Mouse (Mus musculus) midbrain, embryonic 13.5 days (tissue): ENCODE results near the gene Ptprj. TPM values are rescaled to one million over a fixed set of nuclear protein-coding genes. Genes with fewer than 3 reads are reported as not detected.

Experiments
- ATAC-seq: fragments of 200-750 bp; cut with Nextera tagmentation; 2 replicates; pipeline ENCODE4 v1.8.0; 2017; ENCODE audit warnings: mild to moderate bottlenecking, moderate TSS enrichment, moderate library complexity
- H3K27ac ChIP-seq: fragments of 300-500 bp; sonication (generic); 2 replicates; pipeline ENCODE4 v1.5.1; 2015; ENCODE audit warnings: inconsistent platforms, mild to moderate bottlenecking, moderate library complexity
- H3K27me3 ChIP-seq: fragments of 300-500 bp; sonication (generic); 2 replicates; pipeline ENCODE4 v1.6.1; 2015; ENCODE audit warnings: mild to moderate bottlenecking, inconsistent platforms
- H3K36me3 ChIP-seq: fragments of 300-500 bp; sonication (generic); 2 replicates; pipeline ENCODE4 v1.6.1; 2015; ENCODE audit warnings: mild to moderate bottlenecking, inconsistent platforms
- H3K4me1 ChIP-seq: fragments of 300-500 bp; sonication (generic); replicated peaks from 2 replicates; pipeline ENCODE4 v1.6.1; 2015; ENCODE audit warnings: inconsistent platforms
- H3K4me2 ChIP-seq: fragments of 300-500 bp; sonication (generic); replicated peaks from 2 replicates; pipeline ENCODE4 v1.6.1; 2015; ENCODE audit warnings: moderate library complexity, mild to moderate bottlenecking, inconsistent platforms
- H3K4me3 ChIP-seq: fragments of 300-500 bp; sonication (generic); replicated peaks from 2 replicates; pipeline ENCODE4 v1.5.1; 2015; ENCODE audit warnings: mild to moderate bottlenecking, inconsistent platforms
- H3K9ac ChIP-seq: fragments of 300-500 bp; sonication (generic); replicated peaks from 2 replicates; pipeline ENCODE4 v1.6.1; 2015; ENCODE audit warnings: mild to moderate bottlenecking, inconsistent platforms
- H3K9me3 ChIP-seq: fragments of 300-500 bp; sonication (generic); 2 replicates; pipeline ENCODE4 v1.6.1; 2016; ENCODE audit warnings: mild to moderate bottlenecking, inconsistent platforms
- WGBS: fragments of 180-500 bp; shearing (Covaris S2); methylation state at CpG from one replicate; pipeline ENCODE4 v1.1.7; 2015; 5-methylcytosine and 5-hydroxymethylcytosine counted together
- polyA plus RNA-seq: library from polyadenylated mRNA; unstranded; fragments of >200 nt; fragmentation: Nextera tagmentation; extraction: Ambion mirVana; gene quantifications from 2 replicates; pipeline ENCODE4 v1.2.1, GENCODE M21; 2015

Ptprj gene
- polyA plus RNA-seq, 1 experiment from 2014 or later, result 3.0 TPM

- Histone ChIP-seq H3K4me3 (no peak overlapping the region), H3K27me3 (no peaks in the 10 kb centered on the region), H3K4me1 (no peaks in the 10 kb centered on the region), H3K27ac (no peak overlapping the region), H3K36me3 (no peaks in the 10 kb centered on the region), H3K4me2 (no peak overlapping the region), H3K9ac (no peak overlapping the region), H3K9me3 (no peaks in the 10 kb centered on the region)
- ATAC-seq, result no peak
- WGBS, result 94% methylated on average over 4 of the region's 4 CpGs
Measured at GRCm38 (mm10) chr2:90553861-90554260, 26.6 kb downstream of the Ptprj start.

- no peak overlapping the region for H3K4me2 ChIP-seq
- no peak overlapping the region for H3K27ac ChIP-seq
- H3K4me3 ChIP-seq, result no peak overlapping the region
- H3K4me1 ChIP-seq, result no peaks in the 10 kb centered on the region
- no peaks in the 10 kb centered on the region for H3K9me3 ChIP-seq
- H3K27me3 ChIP-seq, result no peaks in the 10 kb centered on the region
- ATAC-seq, result 0 out of 2 replicates have a peak, but pooled peaks have one; percentile 18
- no peak overlapping the region for H3K9ac ChIP-seq
- WGBS, result 92% methylated on average over 6 of the region's 6 CpGs
- H3K36me3 ChIP-seq, result no peaks in the 10 kb centered on the region
Measured at GRCm38 (mm10) chr2:90550656-90551055, 29.8 kb downstream of the Ptprj start.

- no peaks in the 10 kb centered on the region for H3K27me3 ChIP-seq
- H3K36me3 ChIP-seq, result no peaks in the 10 kb centered on the region
- no peaks in the 10 kb centered on the region for H3K4me1 ChIP-seq
- H3K9me3 ChIP-seq, result no peaks in the 10 kb centered on the region
- no peak overlapping the region for H3K9ac ChIP-seq
- H3K4me2 ChIP-seq, result no peak overlapping the region
- H3K4me3 ChIP-seq, result no peak overlapping the region
- no peak for ATAC-seq
- no peak overlapping the region for H3K27ac ChIP-seq
- 92% methylated on average over 5 of the region's 5 CpGs for WGBS
Measured at GRCm38 (mm10) chr2:90548541-90548940, 31.9 kb downstream of the Ptprj start.

- H3K4me2 ChIP-seq, result no peak overlapping the region
- no peaks in the 10 kb centered on the region for H3K27me3 ChIP-seq
- no peak overlapping the region for H3K27ac ChIP-seq
- no peak overlapping the region for H3K4me3 ChIP-seq
- no peaks in the 10 kb centered on the region for H3K36me3 ChIP-seq
- no peak overlapping the region for H3K9ac ChIP-seq
- WGBS, result 85% methylated on average over 5 of the region's 5 CpGs
- no peak for ATAC-seq
- no peaks in the 10 kb centered on the region for H3K4me1 ChIP-seq
- no peaks in the 10 kb centered on the region for H3K9me3 ChIP-seq
Measured at GRCm38 (mm10) chr2:90547144-90547609, 33.3 kb downstream of the Ptprj start.

GRCm38 (mm10) chr2:90545261-90545660 is 35.2 kb downstream of the Ptprj start:
- no peak for ATAC-seq
- Histone ChIP-seq H3K4me1 (no peaks in the 10 kb centered on the region), H3K9me3 (no peaks in the 10 kb centered on the region), H3K9ac (no peak overlapping the region), H3K36me3 (no peaks in the 10 kb centered on the region), H3K27me3 (no peaks in the 10 kb centered on the region), H3K27ac (no peak overlapping the region), H3K4me3 (no peak overlapping the region), H3K4me2 (no peak overlapping the region)
- 37% methylated on average over 5 of the region's 5 CpGs for WGBS

- ATAC-seq, result no peak
- Histone ChIP-seq H3K4me1 (no peaks in the 10 kb centered on the region), H3K27me3 (no peaks in the 10 kb centered on the region), H3K4me2 (no peak overlapping the region), H3K9ac (no peak overlapping the region), H3K9me3 (no peaks in the 10 kb centered on the region), H3K4me3 (no peak overlapping the region), H3K27ac (no peak overlapping the region), H3K36me3 (no peaks in the 10 kb centered on the region)
- 94% methylated on average over 3 of the region's 3 CpGs for WGBS
Measured at GRCm38 (mm10) chr2:90543989-90544388, 36.5 kb downstream of the Ptprj start.

GRCm38 (mm10) chr2:90543106-90543702 is 37.2 kb downstream of the Ptprj start:
- H3K27me3 ChIP-seq, result no peaks in the 10 kb centered on the region
- ATAC-seq, result no peak
- 92% methylated on average over 6 of the region's 6 CpGs for WGBS
- H3K9ac ChIP-seq, result no peak overlapping the region
- no peaks in the 10 kb centered on the region for H3K9me3 ChIP-seq
- H3K27ac ChIP-seq, result no peak overlapping the region
- no peak overlapping the region for H3K4me3 ChIP-seq
- no peak overlapping the region for H3K4me2 ChIP-seq
- no peaks in the 10 kb centered on the region for H3K36me3 ChIP-seq
- H3K4me1 ChIP-seq, result no peaks in the 10 kb centered on the region

GRCm38 (mm10) chr2:90542656-90543055 is 37.8 kb downstream of the Ptprj start:
- H3K9ac ChIP-seq, result no peak overlapping the region
- H3K9me3 ChIP-seq, result no peaks in the 10 kb centered on the region
- H3K27me3 ChIP-seq, result no peaks in the 10 kb centered on the region
- no peak overlapping the region for H3K27ac ChIP-seq
- ATAC-seq, result no peak
- H3K4me2 ChIP-seq, result no peak overlapping the region
- no peak overlapping the region for H3K4me3 ChIP-seq
- H3K36me3 ChIP-seq, result no peaks in the 10 kb centered on the region
- WGBS, result 95% methylated on average over 2 of the region's 2 CpGs
- peaks cover under 1% of the 10 kb centered on the region; the same call in 1 of the 2 replicates for H3K4me1 ChIP-seq

GRCm38 (mm10) chr2:90539206-90539605 is 41.2 kb downstream of the Ptprj start:
- no peaks in the 10 kb centered on the region for H3K9me3 ChIP-seq
- no peak overlapping the region for H3K9ac ChIP-seq
- peaks cover 5% of the 10 kb centered on the region; the same call in 1 of the 2 replicates for H3K4me1 ChIP-seq
- no peak for ATAC-seq
- WGBS, result 69% methylated on average over 4 of the region's 4 CpGs
- H3K27me3 ChIP-seq, result no peaks in the 10 kb centered on the region
- H3K4me2 ChIP-seq, result no peak overlapping the region
- no peak overlapping the region for H3K27ac ChIP-seq
- H3K4me3 ChIP-seq, result no peak overlapping the region
- H3K36me3 ChIP-seq, result no peaks in the 10 kb centered on the region

- Histone ChIP-seq H3K9ac (no peak overlapping the region), H3K4me3 (no peak overlapping the region), H3K36me3 (no peaks in the 10 kb centered on the region), H3K9me3 (no peaks in the 10 kb centered on the region), H3K4me2 (no peak overlapping the region), H3K27ac (no peak overlapping the region), H3K4me1 (peaks cover 5% of the 10 kb centered on the region; the same call in 1 of the 2 replicates), H3K27me3 (no peaks in the 10 kb centered on the region)
- WGBS, result 56% methylated on average over 4 of the region's 4 CpGs
- ATAC-seq, result no peak
Measured at GRCm38 (mm10) chr2:90537244-90537643, 43.2 kb downstream of the Ptprj start.

GRCm38 (mm10) chr2:90536555-90536954 is 43.9 kb downstream of the Ptprj start:
- no peak overlapping the region for H3K27ac ChIP-seq
- no peaks in the 10 kb centered on the region for H3K27me3 ChIP-seq
- H3K36me3 ChIP-seq, result no peaks in the 10 kb centered on the region
- no peak overlapping the region for H3K9ac ChIP-seq
- no peaks in the 10 kb centered on the region for H3K9me3 ChIP-seq
- no peak overlapping the region for H3K4me2 ChIP-seq
- ATAC-seq, result no peak
- 57% methylated on average over 9 of the region's 9 CpGs for WGBS
- no peak overlapping the region for H3K4me3 ChIP-seq
- peaks cover 5% of the 10 kb centered on the region; the same call in 1 of the 2 replicates for H3K4me1 ChIP-seq

- H3K9ac ChIP-seq, result no peak overlapping the region
- no peaks in the 10 kb centered on the region for H3K36me3 ChIP-seq
- H3K4me1 ChIP-seq, result peaks cover 5% of the 10 kb centered on the region; the same call in 1 of the 2 replicates
- no peak overlapping the region for H3K4me3 ChIP-seq
- H3K27ac ChIP-seq, result no peak overlapping the region
- WGBS, result 88% methylated on average over 6 of the region's 6 CpGs
- H3K27me3 ChIP-seq, result no peaks in the 10 kb centered on the region
- H3K9me3 ChIP-seq, result no peaks in the 10 kb centered on the region
- no peak for ATAC-seq
- H3K4me2 ChIP-seq, result no peak overlapping the region
Measured at GRCm38 (mm10) chr2:90534751-90535150, 45.7 kb downstream of the Ptprj start.

- ATAC-seq, result no peak
- peaks cover 5% of the 10 kb centered on the region; the same call in 1 of the 2 replicates for H3K4me1 ChIP-seq
- 96% methylated on average over 7 of the region's 7 CpGs for WGBS
- H3K27ac ChIP-seq, result no peak overlapping the region
- no peaks in the 10 kb centered on the region for H3K27me3 ChIP-seq
- no peaks in the 10 kb centered on the region for H3K9me3 ChIP-seq
- no peak overlapping the region for H3K4me3 ChIP-seq
- H3K9ac ChIP-seq, result no peak overlapping the region
- H3K4me2 ChIP-seq, result no peak overlapping the region
- no peaks in the 10 kb centered on the region for H3K36me3 ChIP-seq
Measured at GRCm38 (mm10) chr2:90533944-90534343, 46.5 kb downstream of the Ptprj start.
